Mouse (Mus musculus): Measurements from ENCODE around the gene 1600012H06Rik.

GRCm38 (mm10) chr17:14949161-14949827, 6.3 kb downstream of the 1600012H06Rik start:
- TF ChIP-seq ZC3H11A (IDR thresholded peaks at IDR 0.05; ENCODE audit: borderline replicate concordance, low read depth, low read length) = no peak
- no peak for TF ChIP-seq ZNF384 (IDR thresholded peaks at IDR 0.05; ENCODE audit: low read depth, low read length)
- TF ChIP-seq HCFC1 (IDR thresholded peaks at IDR 0.05; ENCODE audit: borderline replicate concordance, insufficient read depth, low read length) = no peak
- no peak for TF ChIP-seq CHD2 (IDR thresholded peaks at IDR 0.05; ENCODE audit: low read depth, low read length)
- TF ChIP-seq MAFK (IDR thresholded peaks at IDR 0.05; ENCODE audit: insufficient read depth, low read depth, low read length) = no peak

Data from ES-E14 (cell line).